ENCODE assay signal across 25 mouse cellular contexts in genomic region chr5:4031846-4032245, GRCm38 (mm10).
"Had no signal": no experiment of that assay in that cellular context is flagged by ENCODE, and none has a peak within 500 bp of the region (broad histone marks: within the 10 kb centered on the region; RNA-seq: fewer than 3 reads in every experiment).

No protein-coding gene starts in this region.

- H3K27me3 ChIP-seq: heart, embryonic 13.5 days; heart, embryonic 15.5 days; hindbrain, embryonic 13.5 days; hindbrain, embryonic 15.5 days; kidney, embryonic 15.5 days; limb, embryonic 12.5 days; liver, embryonic 13.5 days had no signal

- H3K9ac ChIP-seq: heart, embryonic 13.5 days; heart, embryonic 15.5 days; hindbrain, embryonic 13.5 days; hindbrain, embryonic 15.5 days; kidney, embryonic 15.5 days; limb, embryonic 12.5 days; liver, embryonic 13.5 days had no signal

- H3K4me1 ChIP-seq: heart, embryonic 15.5 days; hindbrain, embryonic 13.5 days; hindbrain, embryonic 15.5 days; kidney, embryonic 15.5 days; limb, embryonic 10.5 days; limb, embryonic 12.5 days; liver, embryonic 13.5 days had no signal

- H3K9me3 ChIP-seq: heart, embryonic 13.5 days; heart, embryonic 15.5 days; hindbrain, embryonic 13.5 days; hindbrain, embryonic 15.5 days; kidney, embryonic 15.5 days; limb, embryonic 10.5 days; limb, embryonic 12.5 days; liver, embryonic 13.5 days had no signal

- H3K4me3 ChIP-seq: heart, adult 2 months; heart, embryonic 13.5 days; heart, embryonic 15.5 days; hindbrain, embryonic 13.5 days; hindbrain, embryonic 15.5 days; kidney, embryonic 15.5 days; layer of hippocampus, adult 2 months; left cerebral cortex, adult 2 months; limb, embryonic 10.5 days; limb, embryonic 12.5 days; liver, embryonic 13.5 days had no signal

- H3K4me2 ChIP-seq: heart, embryonic 11.5 days; heart, embryonic 13.5 days; heart, embryonic 15.5 days; hindbrain, embryonic 13.5 days; hindbrain, embryonic 15.5 days; kidney, embryonic 15.5 days; limb, embryonic 12.5 days; liver, embryonic 11.5 days; liver, embryonic 13.5 days had no signal

- H3K27ac ChIP-seq: heart, adult 2 months; heart, embryonic 13.5 days; heart, embryonic 15.5 days; hindbrain, embryonic 13.5 days; hindbrain, embryonic 15.5 days; hindbrain, postnatal 0 days; kidney, embryonic 15.5 days; layer of hippocampus, adult 2 months; left cerebral cortex, adult 2 months; limb, embryonic 10.5 days; limb, embryonic 12.5 days; liver, embryonic 13.5 days had no signal

- DNase-seq: gastrocnemius, postnatal 14 days; gastrocnemius, postnatal 36 days; heart, adult 11 months; heart, adult 2 months; heart, postnatal 14 days; heart, postnatal 36 days; kidney, adult 11 months; kidney, adult 2 months; kidney, postnatal 14 days; kidney, postnatal 36 days; liver; liver, embryonic 13.5 days had no signal

- ATAC-seq: hindbrain, postnatal 0 days; intestine, embryonic 16.5 days had no signal
